Mouse (Mus musculus) erythroblast, embryonic 14.5 days (primary cell): ENCODE data around the gene Utf1. TPM values are rescaled to one million over a fixed set of nuclear protein-coding genes. Genes with fewer than 3 reads are reported as not detected.

Experiments used
- H3K27me3 ChIP-seq: 2 replicates; pipeline ENCODE4 v1.6.1; 2012; ENCODE audit warnings: inconsistent platforms; ENCODE audit not compliant: control insufficient read depth
- H3K36me3 ChIP-seq: 2 replicates; pipeline ENCODE4 v1.6.1; 2012; ENCODE audit warnings: mild to moderate bottlenecking, inconsistent platforms; ENCODE audit not compliant: control insufficient read depth
- H3K4me1 ChIP-seq: 2 replicates; pipeline ENCODE4 v1.6.1; 2012; ENCODE audit warnings: inconsistent platforms; ENCODE audit not compliant: control insufficient read depth
- H3K4me3 ChIP-seq: replicated peaks from 2 replicates; pipeline ENCODE3; 2012; ENCODE audit warnings: moderate library complexity, mild to moderate bottlenecking, inconsistent platforms
- H3K9me3 ChIP-seq: 2 replicates; pipeline ENCODE4 v1.6.1; 2012; ENCODE audit warnings: low read length, inconsistent platforms, mixed read lengths; ENCODE audit not compliant: control insufficient read depth
- GATA1 ChIP-seq: IDR thresholded peaks from 2 replicates; pipeline ENCODE4 v1.6.1; 2012; ENCODE audit warnings: low read length, inconsistent platforms, mixed read lengths
- TAL1 ChIP-seq: IDR thresholded peaks from 3 replicates; pipeline ENCODE4 v1.6.1; 2012; ENCODE audit warnings: low read length, inconsistent platforms, mixed read lengths
- polyA plus RNA-seq: library from polyadenylated mRNA; stranded (reverse); fragments of >175 nt; gene quantifications from 2 replicates; pipeline ENCODE4 v1.2.3, GENCODE M21; 2012

The Utf1 gene
- polyA plus RNA-seq, 1 experiment = not detected

DNA sequence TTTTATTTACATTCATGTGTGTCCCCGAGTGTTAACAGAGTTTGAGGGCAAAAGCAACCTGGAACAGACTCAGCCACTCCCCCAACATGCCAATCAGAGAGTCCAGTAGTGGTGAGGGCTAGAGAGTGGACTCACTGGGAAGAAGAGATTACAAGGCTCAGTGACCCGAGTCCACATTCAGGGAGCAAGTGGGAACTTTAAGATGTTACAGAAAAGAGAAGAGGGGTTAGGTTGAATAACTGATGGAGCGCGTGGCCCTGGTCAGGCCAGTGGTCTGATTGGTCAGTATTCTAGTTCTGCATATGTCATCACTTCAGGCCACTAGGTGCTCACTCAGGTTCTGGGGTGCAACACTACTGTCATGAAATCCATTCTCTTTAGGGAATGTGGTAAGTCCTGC, 23.6 kb downstream of the Utf1 start:
- no peaks in the 10 kb centered on the region for H3K36me3 ChIP-seq
- H3K4me3 ChIP-seq = no peak overlapping the region
- H3K27me3 ChIP-seq = no peaks in the 10 kb centered on the region
- no peaks in the 10 kb centered on the region for H3K4me1 ChIP-seq
- TF ChIP-seq GATA1 (no peak), TAL1 (no peak)
- no peaks in the 10 kb centered on the region for H3K9me3 ChIP-seq

DNA sequence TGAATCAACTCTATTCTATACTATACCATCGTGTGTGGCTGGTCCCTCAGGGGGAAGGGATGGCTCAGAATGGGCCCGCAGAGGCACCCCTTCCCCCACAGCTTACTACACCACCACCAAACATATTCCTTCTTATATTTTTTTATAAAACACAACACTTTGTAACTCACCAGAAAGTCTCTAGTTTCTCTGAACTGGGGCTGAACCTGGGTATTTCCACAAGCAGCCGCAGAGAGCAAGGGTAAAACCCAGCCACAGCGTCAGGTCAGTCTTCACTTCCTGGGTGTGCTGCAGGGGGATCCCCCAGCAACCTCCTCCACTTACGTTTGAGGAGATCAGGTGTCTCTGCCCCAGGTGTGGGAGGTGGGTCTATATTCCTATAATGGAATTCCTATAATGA, 24.8 kb downstream of the Utf1 start:
- H3K36me3 ChIP-seq = no peaks in the 10 kb centered on the region
- no peaks in the 10 kb centered on the region for H3K27me3 ChIP-seq
- H3K9me3 ChIP-seq = no peaks in the 10 kb centered on the region
- H3K4me3 ChIP-seq = no peak overlapping the region
- TF ChIP-seq TAL1 (no peak), GATA1 (no peak)
- H3K4me1 ChIP-seq = no peaks in the 10 kb centered on the region

DNA sequence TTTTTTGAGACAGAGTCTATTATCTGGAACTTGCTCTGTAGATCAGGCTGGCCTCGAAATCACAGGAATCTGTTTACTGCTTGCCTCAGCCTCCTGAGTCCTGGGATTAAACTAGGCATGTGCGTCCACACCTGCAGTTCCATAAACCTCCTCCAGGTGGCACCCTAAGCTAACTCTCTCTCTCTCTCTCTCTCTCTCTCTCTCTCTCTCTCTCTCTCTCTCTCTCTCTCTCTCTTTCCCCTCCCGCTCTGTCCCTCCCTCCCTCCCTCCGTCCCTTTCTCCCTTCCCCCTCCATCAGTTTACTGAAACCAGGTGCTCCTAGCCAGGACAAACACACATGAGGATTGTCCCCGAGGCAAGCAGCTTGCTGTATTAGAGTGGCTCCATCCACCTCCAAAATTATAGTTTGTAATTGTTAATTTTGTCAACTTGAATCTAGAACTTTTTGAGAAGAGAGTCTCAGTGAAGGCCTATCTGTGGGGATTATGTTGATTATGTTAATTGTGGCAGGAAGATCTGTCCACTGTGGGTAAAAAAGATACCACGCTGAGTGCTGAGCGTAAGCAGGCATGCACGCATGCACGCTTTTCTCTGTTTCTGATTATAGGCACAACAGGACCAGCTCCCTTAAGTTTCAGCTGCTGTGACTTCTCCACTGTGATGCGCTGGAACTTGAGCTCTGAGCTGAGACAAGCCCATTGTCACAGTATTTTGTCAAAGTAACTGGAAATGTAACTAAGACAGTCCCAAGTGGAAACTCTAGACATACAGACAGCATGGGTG, 25.9 kb downstream of the Utf1 start:
- Histone ChIP-seq H3K4me3 (no peak overlapping the region), H3K9me3 (no peaks in the 10 kb centered on the region), H3K27me3 (no peaks in the 10 kb centered on the region), H3K36me3 (no peaks in the 10 kb centered on the region), H3K4me1 (no peaks in the 10 kb centered on the region)
- TF ChIP-seq GATA1 (no peak), TAL1 (no peak)

DNA sequence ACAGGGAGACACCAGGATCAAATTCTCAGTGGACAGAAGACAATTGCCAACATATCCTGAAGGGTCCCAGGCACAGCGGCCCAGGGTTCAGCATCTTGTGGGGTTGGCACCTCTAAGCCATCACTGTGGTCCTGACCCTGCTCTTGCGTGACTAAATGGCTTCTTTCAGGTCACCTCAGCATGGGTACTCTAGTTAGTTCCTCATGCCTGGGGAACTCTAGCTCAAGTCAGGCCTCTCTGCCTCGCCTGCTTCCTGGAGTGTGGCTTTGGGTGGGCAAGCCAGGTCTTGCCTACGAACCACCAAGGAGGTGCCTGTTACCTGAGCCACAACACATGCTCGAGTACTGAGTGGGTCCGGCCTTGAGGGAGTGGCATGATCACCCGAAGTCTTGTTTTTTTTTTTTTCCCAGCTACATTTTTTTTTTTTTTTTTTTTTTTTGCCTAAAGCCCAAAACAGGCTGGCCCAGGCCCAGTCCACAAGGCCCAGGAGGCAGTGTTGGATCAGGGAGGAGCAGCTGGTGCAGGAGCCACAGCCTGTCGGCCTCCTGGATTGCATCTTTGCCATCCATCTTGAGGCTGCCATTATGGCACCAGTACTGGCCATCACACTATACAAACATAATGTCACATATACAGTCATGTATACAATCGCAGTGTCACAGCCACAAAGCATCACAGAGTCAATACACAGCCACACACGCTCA, 26.8 kb downstream of the Utf1 start:
- H3K36me3 ChIP-seq = no peaks in the 10 kb centered on the region
- no peaks in the 10 kb centered on the region for H3K9me3 ChIP-seq
- H3K4me3 ChIP-seq = no peak overlapping the region
- no peaks in the 10 kb centered on the region for H3K4me1 ChIP-seq
- H3K27me3 ChIP-seq = no peaks in the 10 kb centered on the region
- TF ChIP-seq GATA1 (no peak), TAL1 (no peak)

DNA sequence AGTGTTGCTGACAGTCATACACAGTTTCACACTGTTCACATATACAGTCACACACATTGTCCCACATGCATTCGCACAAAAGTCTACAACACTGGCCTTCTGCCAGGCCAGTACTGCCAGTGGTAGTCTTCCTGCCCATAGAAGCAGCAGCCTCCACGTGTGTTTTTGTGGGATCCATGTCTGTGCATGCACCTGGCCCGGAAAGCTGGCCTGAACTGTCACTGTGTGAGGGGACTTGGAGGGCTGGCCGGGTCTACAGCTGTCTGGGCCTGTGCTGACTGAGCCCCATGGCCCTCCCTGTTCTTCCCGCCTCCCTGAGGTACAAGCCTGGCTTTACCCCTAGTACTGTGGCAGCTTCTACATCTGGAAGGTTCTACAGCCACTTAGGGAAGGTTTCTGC, 27.4 kb downstream of the Utf1 start:
- Histone ChIP-seq H3K27me3 (no peaks in the 10 kb centered on the region), H3K36me3 (no peaks in the 10 kb centered on the region), H3K9me3 (no peaks in the 10 kb centered on the region), H3K4me3 (no peak overlapping the region), H3K4me1 (no peaks in the 10 kb centered on the region)
- TF ChIP-seq TAL1 (no peak), GATA1 (no peak)

DNA sequence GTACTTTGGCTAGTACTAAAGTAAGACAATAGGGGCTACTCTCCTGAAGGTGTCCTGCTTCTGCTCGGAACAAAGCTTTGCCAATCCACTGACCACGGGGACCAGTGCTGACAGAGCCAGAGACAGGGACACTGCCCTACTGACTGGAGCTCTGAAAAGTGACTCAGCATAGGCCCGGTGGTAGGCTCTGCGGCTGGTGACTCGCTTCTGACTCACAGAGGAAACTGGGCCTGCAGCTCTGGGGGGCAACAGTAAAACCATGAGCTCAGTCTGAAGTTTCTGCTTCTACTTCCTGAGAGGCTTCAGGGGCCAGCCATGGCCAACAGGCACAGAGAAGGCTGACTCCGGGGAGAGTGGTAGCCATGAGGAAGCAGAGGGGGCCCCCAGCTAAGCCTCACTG, 27.8 kb downstream of the Utf1 start:
- Histone ChIP-seq H3K4me3 (no peak overlapping the region), H3K4me1 (no peaks in the 10 kb centered on the region), H3K27me3 (no peaks in the 10 kb centered on the region), H3K36me3 (no peaks in the 10 kb centered on the region), H3K9me3 (no peaks in the 10 kb centered on the region)
- TF ChIP-seq GATA1 (no peak), TAL1 (no peak)

DNA sequence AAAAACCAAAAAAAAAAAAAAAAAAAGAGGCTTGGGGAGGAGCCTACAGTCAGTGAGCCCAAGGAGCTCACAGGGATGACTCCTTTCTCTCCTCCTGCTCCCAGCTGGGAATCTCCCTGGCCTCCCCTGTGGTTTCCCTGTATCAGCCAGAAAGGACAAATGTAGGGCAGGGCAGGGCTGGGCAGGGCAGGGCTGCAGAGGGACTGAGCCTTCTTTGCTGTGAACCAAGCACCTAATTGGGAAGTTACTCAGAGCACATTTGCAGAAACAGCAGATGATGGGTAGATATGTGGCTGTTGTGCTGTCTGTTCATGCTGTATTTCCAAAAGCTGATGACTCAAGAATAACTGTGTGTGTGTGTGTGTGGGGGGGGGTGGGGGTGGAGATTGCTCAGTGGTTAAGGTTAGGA, 29.3 kb downstream of the Utf1 start:
- H3K27me3 ChIP-seq = no peaks in the 10 kb centered on the region; the same call in 1 of the 2 replicates
- no peak overlapping the region for H3K4me3 ChIP-seq
- TF ChIP-seq GATA1 (no peak), TAL1 (no peak)
- H3K9me3 ChIP-seq = no peaks in the 10 kb centered on the region
- peaks cover 1% of the 10 kb centered on the region; the same call in 1 of the 2 replicates for H3K4me1 ChIP-seq
- no peaks in the 10 kb centered on the region for H3K36me3 ChIP-seq

DNA sequence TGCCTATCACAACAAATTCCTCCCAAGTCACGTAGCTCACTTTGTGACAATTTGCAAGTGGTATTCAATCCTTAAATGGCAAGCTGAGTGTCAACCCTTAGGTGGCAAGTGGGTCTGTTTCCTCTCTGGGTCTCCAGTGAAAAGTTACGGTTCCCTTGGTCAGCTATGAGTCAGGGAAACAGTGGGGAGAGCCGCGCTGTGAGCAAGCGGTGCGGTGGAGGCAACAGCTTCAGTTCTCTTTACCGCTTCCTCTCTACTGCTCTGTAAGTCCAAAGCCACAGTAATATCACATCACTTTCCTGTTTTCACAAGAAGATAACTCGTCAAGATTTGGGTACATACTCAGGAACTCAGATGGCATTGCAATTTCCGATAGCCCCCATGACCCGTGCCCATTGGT, 30.7 kb downstream of the Utf1 start:
- Histone ChIP-seq H3K36me3 (no peaks in the 10 kb centered on the region), H3K4me3 (no peak overlapping the region), H3K27me3 (no peaks in the 10 kb centered on the region; the same call in 1 of the 2 replicates), H3K9me3 (no peaks in the 10 kb centered on the region), H3K4me1 (peaks cover 13% of the 10 kb centered on the region)
- no peak for TF ChIP-seq TAL1
- TF ChIP-seq GATA1 = no peak

DNA sequence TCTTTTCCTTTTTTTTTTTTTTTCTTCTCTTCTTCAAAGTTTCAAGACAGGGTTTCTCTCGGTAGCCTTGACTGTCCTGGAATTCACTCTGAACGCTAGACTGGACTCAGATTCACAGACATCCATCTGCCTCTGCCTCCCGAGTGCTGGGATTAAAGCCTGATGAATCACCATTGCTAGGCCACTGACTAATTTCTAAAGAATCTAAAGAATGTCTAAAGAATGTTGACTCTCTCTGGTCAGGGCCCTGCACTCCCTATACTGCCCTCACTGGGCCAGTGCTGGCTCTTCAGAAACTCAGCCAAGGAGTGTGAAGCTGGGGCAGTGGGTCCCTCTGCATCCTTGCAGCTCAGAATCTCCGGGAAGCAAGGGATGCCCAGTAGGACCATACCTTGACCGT, 31.9 kb downstream of the Utf1 start:
- no peak for TF ChIP-seq GATA1
- no peak for TF ChIP-seq TAL1
- Histone ChIP-seq H3K4me3 (no peak overlapping the region), H3K4me1 (peaks cover 13% of the 10 kb centered on the region), H3K9me3 (no peaks in the 10 kb centered on the region), H3K36me3 (no peaks in the 10 kb centered on the region), H3K27me3 (no peaks in the 10 kb centered on the region; the same call in 1 of the 2 replicates)
